Mouse (Mus musculus): ENCODE measurements around the gene Prnd.

Prnd gene

DNA sequence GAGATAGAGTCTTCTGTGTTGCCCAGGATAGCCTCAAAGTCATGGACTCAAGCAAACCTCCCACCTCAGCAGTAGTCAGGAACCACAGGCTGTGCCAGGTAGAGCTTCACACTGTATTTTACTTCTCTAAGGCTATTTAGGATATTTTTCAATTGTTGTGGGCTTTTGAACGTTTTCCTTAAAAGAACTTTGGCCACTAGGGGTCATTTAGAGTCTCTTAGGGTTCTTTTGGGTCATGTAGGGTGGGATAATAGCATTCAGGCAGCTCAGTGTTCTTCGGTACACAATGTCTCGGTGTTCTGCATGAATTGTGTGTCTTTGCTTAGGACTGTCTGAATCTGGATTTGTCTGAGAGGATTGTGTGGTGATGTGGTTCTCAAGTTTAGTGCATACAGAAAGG lies 37.3 kb downstream of the Prnd start:
- DNase-seq (ENCODE audit: low read depth) = peak; percentile 37

GRCm38 (mm10) chr2:131988550-131988949 lies 37.9 kb downstream of the Prnd start:
- no peak for DNase-seq (ENCODE audit: low read depth)

GRCm38 (mm10) chr2:131992487-131992886 lies 41.8 kb downstream of the Prnd start:
- DNase-seq (ENCODE audit: low read depth) = no peak

DNA sequence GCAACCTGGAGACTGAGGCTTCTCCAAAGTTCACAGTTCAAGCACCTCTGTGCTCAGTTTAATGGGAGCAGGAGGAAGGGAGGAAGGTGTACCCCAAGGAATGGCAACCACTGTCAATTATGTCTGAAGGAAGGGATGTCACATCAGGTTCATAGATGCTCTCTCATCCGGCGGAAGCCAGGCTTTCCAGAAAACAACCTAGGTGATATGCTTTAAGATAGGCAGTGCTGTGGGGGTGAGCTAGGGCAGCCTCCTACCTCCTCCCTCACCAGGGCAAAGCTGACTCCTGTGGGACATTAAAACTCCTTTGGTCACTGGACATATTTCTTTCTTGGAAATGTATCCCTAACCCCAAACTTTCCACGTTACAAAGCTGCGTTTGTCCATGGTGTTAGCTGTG lies 42.5 kb downstream of the Prnd start:
- DNase-seq (ENCODE audit: low read depth) = peak; percentile 47

DNA sequence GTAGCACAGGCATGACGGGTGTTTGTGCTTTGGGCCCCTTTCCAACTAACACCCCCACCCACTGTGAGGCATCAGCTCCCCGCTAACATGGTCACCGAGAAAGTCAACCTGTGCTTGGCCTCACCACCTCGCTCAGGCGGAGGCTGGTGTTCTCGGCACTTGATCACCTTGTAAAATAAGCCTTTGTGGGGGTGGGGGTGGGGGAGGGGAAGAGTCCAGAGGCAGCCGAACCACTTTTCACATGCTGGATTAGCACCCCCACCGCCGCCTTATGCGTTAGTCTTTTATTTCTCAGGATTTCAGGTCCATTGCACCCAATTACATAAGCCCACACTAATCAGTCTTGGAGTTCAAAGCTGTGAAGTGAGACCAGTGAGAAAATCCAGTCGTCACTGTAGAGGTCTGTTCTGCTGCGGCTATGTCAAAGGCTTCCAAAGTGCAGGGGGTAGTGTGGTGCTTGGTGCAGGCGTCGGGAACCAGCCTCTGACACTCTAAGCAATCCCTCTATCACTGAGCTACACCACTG lies 43.0 kb downstream of the Prnd start:
- DNase-seq (ENCODE audit: low read depth) = no peak

- DNase-seq (ENCODE audit: low read depth) = no peak
Measured at GRCm38 (mm10) chr2:131994971-131995370, 44.3 kb downstream of the Prnd start.

DNA sequence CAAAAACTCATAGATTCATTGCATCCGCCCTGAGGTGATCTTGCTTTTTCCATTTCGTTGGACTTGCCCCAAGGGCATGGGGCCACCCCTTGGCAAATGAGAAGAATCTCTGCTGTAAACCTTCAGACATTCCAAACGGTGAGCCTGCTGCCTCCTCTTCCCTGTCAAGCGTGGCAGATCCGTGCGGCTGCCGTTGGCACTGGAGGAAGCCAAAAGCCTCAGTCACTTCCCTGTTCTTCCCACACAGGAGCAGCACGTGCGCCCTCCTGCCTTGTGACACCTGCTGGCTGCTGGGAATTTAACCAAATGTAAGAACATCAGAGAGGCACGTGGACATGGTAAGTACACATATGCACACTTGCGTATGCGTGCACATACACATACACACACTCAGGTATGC lies 45.1 kb downstream of the Prnd start:
- no peak for DNase-seq (ENCODE audit: low read depth)

- DNase-seq (ENCODE audit: low read depth) = no peak
Measured at GRCm38 (mm10) chr2:131996369-131996768, 45.7 kb downstream of the Prnd start.

GRCm38 (mm10) chr2:131997356-131997755 lies 46.7 kb downstream of the Prnd start:
- no peak for DNase-seq (ENCODE audit: low read depth)

- DNase-seq (ENCODE audit: low read depth) = no peak
Measured at GRCm38 (mm10) chr2:132001696-132002334, 51.2 kb downstream of the Prnd start.

- no peak for DNase-seq (ENCODE audit: low read depth)
Measured at GRCm38 (mm10) chr2:132003916-132004315, 53.3 kb downstream of the Prnd start.

GRCm38 (mm10) chr2:132004495-132005136 lies 54.0 kb downstream of the Prnd start:
- peak; percentile 75 for DNase-seq (ENCODE audit: low read depth)

DNA sequence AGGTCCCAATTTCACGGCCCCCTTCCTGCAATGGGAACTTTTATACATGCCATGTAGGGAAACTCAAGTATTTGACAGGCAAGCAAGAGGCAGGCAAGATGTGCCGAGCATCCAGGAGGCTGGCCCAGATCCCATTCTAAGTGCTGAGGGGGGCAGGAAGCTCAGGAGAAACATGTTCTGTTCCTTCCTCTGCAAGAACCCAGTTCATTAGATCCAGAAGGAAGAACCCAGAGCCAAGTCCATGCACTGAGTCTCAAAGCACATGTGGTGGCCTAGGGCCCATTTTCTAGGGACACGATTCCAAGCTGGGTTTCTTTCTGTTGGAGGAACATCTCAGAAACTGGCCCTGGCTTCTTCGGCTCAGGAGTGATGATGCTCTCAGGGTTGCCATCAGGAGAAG lies 54.8 kb downstream of the Prnd start:
- no peak for DNase-seq (ENCODE audit: low read depth)

All from induced T-regulatory cell, adult 2 months (primary cell).